Mouse (Mus musculus) embryo, embryonic 11 days (tissue): ENCODE results near the gene Vapa.
"Not testable (repeated sequence)": the region's sequence is repeated elsewhere in the genome, so short reads cannot be mapped to it uniquely, and the experiment has no call there.

Experiments used
- DNase-seq: peaks from one replicate; pipeline ENCODE4 v3.0.0-alpha.2; 2015

The Vapa gene

GRCm38 (mm10) chr17:65613463-65614412 lies at the start of gene Vapa:
TSS of gene Vapa (minus strand) at chr17:65613555.
- DNase-seq: peak; percentile 100

DNA sequence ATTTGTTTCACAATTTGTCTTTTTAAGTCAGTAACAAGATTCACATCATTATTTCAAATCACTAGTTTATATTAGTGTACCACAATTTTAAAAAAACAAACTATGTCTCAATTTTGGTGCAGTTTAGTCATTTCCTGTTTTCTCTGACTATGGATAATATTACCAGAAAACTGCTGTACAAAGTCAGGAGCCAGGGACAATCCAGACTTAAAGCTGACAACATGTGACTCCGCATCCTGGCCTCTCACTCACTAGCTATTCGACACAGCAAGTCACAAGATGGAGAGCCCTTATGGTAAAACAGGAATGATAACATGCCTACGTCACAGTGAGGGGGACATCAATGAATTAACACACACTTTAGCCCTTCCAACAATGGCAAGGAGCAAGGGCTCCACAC lies 49.3 kb upstream of the Vapa start:
- no peak for DNase-seq

DNA sequence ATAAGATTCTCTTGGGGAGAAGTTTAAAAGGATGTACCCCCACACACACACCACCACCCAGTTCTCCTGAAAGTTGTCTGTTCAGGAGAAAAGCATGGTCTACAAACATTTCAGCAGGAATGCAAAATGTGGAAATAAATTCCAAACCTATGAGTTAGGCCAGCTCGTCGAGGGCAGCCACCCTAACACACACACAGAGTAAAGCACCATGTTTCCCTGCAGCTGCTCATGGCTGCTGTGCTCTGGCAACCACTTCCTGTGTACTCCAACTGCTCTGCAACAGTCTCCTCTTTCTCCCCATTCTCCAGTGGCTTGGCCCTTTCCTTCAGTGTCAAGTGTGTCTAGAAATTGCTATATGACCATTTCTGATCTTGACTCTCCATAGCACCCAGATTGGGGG lies 45.1 kb upstream of the Vapa start:
- DNase-seq: no peak

- no peak for DNase-seq
Observed at GRCm38 (mm10) chr17:65657958-65658357, 44.6 kb upstream of the Vapa start.

- no peak for DNase-seq
Observed at GRCm38 (mm10) chr17:65656731-65657130, 43.4 kb upstream of the Vapa start.

DNA sequence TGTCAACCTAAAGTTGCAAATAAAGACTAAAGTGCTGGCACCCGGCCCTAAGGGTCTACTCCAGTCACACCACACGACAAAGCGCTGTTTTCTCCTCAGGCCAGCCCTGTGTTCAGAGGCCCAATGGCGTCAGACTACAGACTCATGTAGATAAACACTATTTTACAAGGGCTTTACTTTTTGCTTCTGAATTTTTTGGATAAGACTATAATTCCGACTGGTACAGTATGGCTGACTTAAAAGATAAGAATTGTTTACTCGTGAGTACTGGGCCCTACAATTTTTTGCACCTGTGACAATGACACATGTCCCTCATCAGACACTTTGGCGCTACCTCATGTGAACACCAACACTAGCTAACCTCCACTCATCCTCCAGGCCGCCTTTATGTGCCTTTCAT lies 42.7 kb upstream of the Vapa start:
- DNase-seq: no peak

DNA sequence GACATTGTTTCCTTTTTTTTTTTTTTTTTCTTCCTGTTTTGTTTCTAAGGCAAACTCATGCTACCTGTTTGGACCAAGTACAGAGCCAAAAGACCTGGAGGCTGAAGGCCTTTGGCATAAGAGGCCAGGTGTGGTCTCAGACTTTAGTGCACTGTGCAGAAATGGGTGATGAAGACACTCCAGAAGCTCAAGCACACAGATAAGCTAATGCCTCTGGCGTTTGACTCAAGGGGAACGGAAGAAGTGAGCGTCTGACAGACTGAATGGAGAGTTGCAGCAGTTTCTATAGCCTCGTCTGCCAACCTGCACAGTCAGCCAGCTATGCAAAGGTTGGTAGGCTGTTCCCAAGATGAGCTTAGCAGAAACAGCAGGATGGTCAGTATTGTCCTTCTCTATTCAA lies 42.3 kb upstream of the Vapa start:
- DNase-seq: no peak

- no peak for DNase-seq
Observed at GRCm38 (mm10) chr17:65650598-65650997, 37.2 kb upstream of the Vapa start.

- no peak for DNase-seq
Observed at GRCm38 (mm10) chr17:65649175-65649493, 35.8 kb upstream of the Vapa start.

- DNase-seq: no peak
Observed at GRCm38 (mm10) chr17:65648371-65649174, 35.2 kb upstream of the Vapa start.

DNA sequence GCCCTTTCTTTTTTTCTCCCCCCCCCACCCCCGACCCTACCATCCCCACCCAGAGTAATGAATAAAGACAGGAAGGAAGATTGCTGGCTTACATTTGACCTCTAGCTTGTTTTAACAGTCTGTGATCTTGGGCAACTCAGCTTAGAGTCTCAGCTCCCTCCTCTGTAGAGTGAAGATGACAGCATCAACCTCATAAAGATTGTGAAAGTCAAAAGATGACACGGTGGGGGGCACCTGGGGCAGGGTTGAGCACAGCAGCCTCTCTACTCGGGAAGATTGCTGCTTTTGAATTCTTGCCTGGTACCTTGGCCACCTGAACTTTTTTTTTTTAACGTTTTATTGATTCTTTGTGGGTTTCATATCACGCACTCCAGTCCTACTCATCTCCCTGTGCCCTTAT lies 34.6 kb upstream of the Vapa start:
- DNase-seq: no peak

DNA sequence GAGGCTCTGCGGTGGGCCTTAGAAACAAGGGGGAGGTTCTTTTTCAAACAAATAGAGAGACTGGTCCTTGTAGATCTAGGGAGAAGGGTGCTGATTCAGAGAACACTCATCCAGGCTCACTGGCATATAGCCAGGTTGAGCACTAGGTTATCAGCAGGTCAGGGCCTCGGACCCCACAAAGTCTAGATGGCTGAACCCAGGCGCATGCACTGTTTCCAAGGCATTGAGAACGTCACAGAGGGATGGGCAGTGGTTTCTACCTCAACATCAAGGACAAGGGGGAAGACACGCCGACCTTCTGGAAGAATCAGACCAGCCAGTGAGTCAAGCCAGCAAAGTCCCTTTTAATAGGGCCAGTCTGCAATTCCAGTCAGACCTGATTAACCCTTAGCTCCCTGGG lies 33.9 kb upstream of the Vapa start:
- no peak for DNase-seq

DNA sequence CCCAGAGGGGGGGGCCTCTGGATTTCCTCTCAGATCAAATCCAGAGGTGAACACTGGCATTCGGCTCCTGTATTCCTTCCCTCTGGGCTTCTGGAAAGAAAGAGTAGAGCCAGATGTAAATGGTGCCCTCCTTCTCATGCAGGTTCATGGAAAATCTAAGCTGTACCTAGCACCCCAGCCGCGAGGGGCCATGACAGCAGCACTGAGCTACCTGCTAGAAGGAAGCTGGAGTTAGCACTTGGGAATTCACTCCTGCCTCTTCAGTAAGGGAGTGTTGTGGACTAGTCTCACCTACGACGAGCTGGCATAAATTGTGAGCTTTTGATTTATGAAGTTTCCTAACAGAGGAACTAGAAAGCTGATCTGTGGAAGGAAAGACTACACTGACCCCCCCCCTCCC lies 30.2 kb upstream of the Vapa start:
- no peak for DNase-seq

GRCm38 (mm10) chr17:65643051-65643521 lies 29.7 kb upstream of the Vapa start:
- no peak for DNase-seq

- peak; percentile 30 for DNase-seq
Observed at GRCm38 (mm10) chr17:65642578-65642991, 29.2 kb upstream of the Vapa start.

GRCm38 (mm10) chr17:65641734-65642218 lies 28.4 kb upstream of the Vapa start, which contains the start of gene Txndc2:
TSS of gene Txndc2 (minus strand) at chr17:65642168.
- DNase-seq: no peak

DNA sequence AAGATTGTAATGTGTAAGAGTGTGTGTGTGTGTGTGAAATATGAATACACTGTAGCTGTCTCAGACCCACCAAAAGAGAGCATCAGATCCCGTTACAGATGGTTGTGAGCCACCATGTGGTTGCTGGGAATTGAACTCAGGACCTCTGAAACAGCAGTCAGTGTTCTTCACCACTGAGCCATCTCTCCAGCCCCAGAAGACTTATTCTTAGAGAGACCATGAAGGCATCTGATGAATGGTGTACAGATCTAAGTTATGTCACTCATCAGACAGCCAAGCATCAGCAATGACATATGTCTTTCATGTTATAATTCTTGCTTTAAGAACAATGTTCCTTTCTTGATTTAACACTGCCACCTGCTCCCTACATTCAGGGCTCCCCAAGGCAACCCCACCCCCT lies 25.8 kb upstream of the Vapa start:
- no peak for DNase-seq

GRCm38 (mm10) chr17:65635715-65636360 lies 22.5 kb upstream of the Vapa start:
- DNase-seq: no peak

DNA sequence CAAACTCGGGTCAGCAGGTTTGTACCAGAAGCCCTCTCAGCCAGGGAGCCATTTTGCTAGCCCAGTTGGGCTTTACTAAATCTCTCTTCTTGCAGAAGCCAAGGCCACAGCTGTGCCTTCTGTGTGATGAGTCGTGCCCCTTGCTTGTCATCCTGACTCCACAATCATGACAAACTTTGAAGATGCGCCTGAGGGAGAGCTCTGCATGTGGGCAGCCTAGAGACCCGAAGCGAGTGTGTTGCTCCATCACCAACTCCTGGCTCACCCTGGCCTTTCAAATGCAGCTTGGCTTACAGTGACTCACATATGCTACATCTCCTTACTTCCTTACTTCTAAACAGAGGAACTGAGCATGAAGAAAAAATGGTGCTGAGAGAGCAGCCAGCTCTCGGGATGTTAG lies 16.6 kb upstream of the Vapa start:
- no peak for DNase-seq

GRCm38 (mm10) chr17:65628823-65629532 lies 15.6 kb upstream of the Vapa start:
- DNase-seq: not testable (repeated sequence)

DNA sequence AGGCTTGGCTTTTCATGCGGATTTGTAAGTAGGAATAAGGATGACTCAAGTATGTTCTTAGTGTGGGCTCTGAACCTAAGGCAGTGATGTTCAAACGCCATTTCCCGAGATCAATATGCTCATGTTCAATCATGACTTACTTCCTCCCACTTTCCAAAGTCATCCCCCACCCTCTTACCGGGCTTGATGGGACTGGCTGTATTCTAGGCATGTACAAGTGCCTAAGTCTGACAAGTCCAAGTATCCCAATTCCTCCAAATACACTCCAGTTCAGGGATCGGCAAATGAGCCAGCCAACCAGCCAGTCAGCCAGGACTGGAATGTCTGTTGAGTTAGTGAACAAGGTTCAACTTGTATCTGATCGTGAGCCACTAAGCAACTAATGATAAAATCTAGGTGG lies 12.9 kb upstream of the Vapa start:
- DNase-seq: no peak

GRCm38 (mm10) chr17:65625563-65625962 lies 12.2 kb upstream of the Vapa start:
- DNase-seq: no peak

DNA sequence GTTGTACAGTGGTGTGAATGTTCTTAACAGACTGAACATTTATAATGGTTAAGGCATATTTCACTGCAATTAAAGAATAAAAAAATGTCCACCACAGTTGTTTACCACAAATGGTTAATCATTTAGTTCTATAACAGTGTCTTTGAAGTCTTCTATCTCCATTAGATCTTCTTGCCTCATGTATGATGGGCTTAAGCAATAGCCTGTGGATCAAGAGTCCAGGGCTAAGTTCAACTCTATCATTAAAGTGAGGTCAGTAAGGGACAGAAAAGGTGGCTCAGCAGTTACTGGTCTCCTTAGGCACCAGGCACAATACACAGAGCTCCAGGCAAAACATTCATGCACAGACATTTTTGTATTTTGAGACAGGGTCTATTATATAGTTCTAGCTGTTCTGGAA lies 9.8 kb upstream of the Vapa start:
- no peak for DNase-seq
